Mouse (Mus musculus) embryonic facial prominence, embryonic 13.5 days (tissue): Measurements from ENCODE around the gene Gatad2b. TPM values are rescaled to one million over a fixed set of nuclear protein-coding genes. Genes with fewer than 3 reads are reported as not detected.

ENCODE experiments used
- ATAC-seq: fragments of 200-750 bp; cut with Nextera tagmentation; 2 replicates; pipeline ENCODE4 v1.8.0; 2017; ENCODE audit warnings: low read depth; ENCODE audit not compliant: insufficient number of reproducible peaks, insufficient read depth, low FRiP score, low TSS enrichment
- H3K27ac ChIP-seq: fragments of 300-500 bp; sonication (generic); 2 replicates; pipeline ENCODE4 v1.5.1; 2015; ENCODE audit warnings: moderate library complexity, mild to moderate bottlenecking, inconsistent platforms
- H3K27me3 ChIP-seq: fragments of 300-500 bp; sonication (generic); 2 replicates; pipeline ENCODE4 v1.6.1; 2015; ENCODE audit warnings: mild to moderate bottlenecking, inconsistent platforms
- H3K36me3 ChIP-seq: fragments of 300-500 bp; sonication (generic); 2 replicates; pipeline ENCODE4 v1.6.1; 2015; ENCODE audit warnings: mild to moderate bottlenecking, inconsistent platforms
- H3K4me1 ChIP-seq: fragments of 300-500 bp; sonication (generic); 2 replicates; pipeline ENCODE4 v1.6.1; 2015; ENCODE audit warnings: inconsistent platforms
- H3K4me2 ChIP-seq: fragments of 300-500 bp; sonication (generic); 2 replicates; pipeline ENCODE4 v1.6.1; 2015; ENCODE audit warnings: moderate library complexity, mild to moderate bottlenecking, inconsistent platforms
- H3K4me3 ChIP-seq: fragments of 300-500 bp; sonication (generic); 2 replicates; pipeline ENCODE4 v1.5.1; 2015; ENCODE audit warnings: mild to moderate bottlenecking, inconsistent platforms
- H3K9ac ChIP-seq: fragments of 300-500 bp; sonication (generic); 2 replicates; pipeline ENCODE4 v1.6.1; 2015; ENCODE audit warnings: mild to moderate bottlenecking, inconsistent platforms
- H3K9me3 ChIP-seq: fragments of 300-500 bp; sonication (generic); 2 replicates; pipeline ENCODE4 v1.6.1; 2016; ENCODE audit warnings: inconsistent platforms
- WGBS: fragments of 180-500 bp; shearing (Covaris S2); methylation state at CpG from one replicate; pipeline ENCODE4 v1.1.7; 2015; ENCODE audit warnings: mixed read lengths; 5-methylcytosine and 5-hydroxymethylcytosine counted together
- polyA plus RNA-seq: library from polyadenylated mRNA; unstranded; fragments of >200 nt; fragmentation: Nextera tagmentation; extraction: Ambion mirVana; gene quantifications from 2 replicates; pipeline ENCODE4 v1.2.1, GENCODE M21; 2015

The Gatad2b gene
- polyA plus RNA-seq, 1 experiment from 2014 or later: 24.5 TPM

GRCm38 (mm10) chr3:90367001-90367632 lies 74.1 kb downstream of the Gatad2b start:
- 97% methylated on average over 5 of the region's 5 CpGs for WGBS
- Histone ChIP-seq H3K4me3 (no peak overlapping the region), H3K36me3 (peaks cover 10% of the 10 kb centered on the region), H3K4me2 (no peak overlapping the region), H3K4me1 (no peaks in the 10 kb centered on the region), H3K27me3 (no peaks in the 10 kb centered on the region), H3K9me3 (no peaks in the 10 kb centered on the region), H3K9ac (no peak overlapping the region), H3K27ac (no peak overlapping the region)
- ATAC-seq: no peak

GRCm38 (mm10) chr3:90369041-90369440 lies 76.1 kb downstream of the Gatad2b start:
- Histone ChIP-seq H3K27ac (no peak overlapping the region), H3K9me3 (no peaks in the 10 kb centered on the region), H3K36me3 (peaks cover 4% of the 10 kb centered on the region; the same call in 1 of the 2 replicates), H3K4me3 (no peak overlapping the region), H3K27me3 (no peaks in the 10 kb centered on the region), H3K4me1 (no peaks in the 10 kb centered on the region), H3K4me2 (no peak overlapping the region), H3K9ac (no peak overlapping the region)
- no peak for ATAC-seq
- 54% methylated on average over 2 of the region's 2 CpGs for WGBS

DNA sequence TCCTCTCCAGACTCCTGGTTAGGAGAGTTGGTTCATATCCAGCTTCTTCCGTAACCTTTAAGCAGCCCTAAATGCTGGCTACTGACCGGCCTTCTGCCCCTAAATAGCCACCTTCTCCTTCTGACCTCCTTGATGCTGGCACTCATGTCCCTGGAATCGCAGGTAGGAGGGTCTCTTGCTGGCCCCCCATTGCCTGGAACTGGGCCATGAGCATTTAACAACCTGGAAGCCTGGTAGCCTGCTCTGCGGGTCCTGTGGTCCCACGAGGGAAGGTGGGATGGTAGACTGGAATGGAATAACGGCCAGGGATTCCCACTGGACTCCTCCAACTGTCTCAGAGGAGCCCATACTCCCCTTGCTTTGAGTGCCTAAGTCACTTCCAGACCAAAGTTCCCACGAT lies 78.9 kb downstream of the Gatad2b start:
- no peak for ATAC-seq
- Histone ChIP-seq H3K27me3 (no peaks in the 10 kb centered on the region), H3K4me2 (no peak overlapping the region), H3K27ac (no peak overlapping the region), H3K36me3 (no peaks in the 10 kb centered on the region), H3K4me3 (no peak overlapping the region), H3K9me3 (no peaks in the 10 kb centered on the region), H3K4me1 (no peaks in the 10 kb centered on the region), H3K9ac (no peak overlapping the region)
- 73% methylated on average over 7 of the region's 7 CpGs for WGBS

DNA sequence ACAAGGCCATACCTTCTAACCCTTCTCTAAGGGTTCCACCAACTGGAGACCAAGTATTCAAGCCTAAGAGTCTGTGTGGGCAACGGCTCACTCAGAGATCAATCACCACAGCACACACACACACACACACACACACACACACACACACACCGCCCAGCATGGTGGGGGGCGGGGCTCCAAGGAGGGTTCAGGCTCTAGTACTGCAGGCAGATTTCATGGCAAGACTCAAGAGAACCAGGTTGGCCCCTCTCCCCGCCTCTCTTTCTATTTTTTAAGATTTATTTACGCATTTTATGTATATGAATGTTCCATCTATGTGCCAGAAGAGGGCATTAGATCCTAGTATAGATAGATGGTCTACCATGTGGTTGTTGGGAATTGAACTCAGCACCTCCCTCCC lies 79.8 kb downstream of the Gatad2b start:
- H3K36me3 ChIP-seq: no peaks in the 10 kb centered on the region
- WGBS: 66% methylated on average over 5 of the region's 5 CpGs
- no peaks in the 10 kb centered on the region for H3K4me1 ChIP-seq
- H3K27me3 ChIP-seq: no peaks in the 10 kb centered on the region
- H3K9ac ChIP-seq: no peak overlapping the region
- ATAC-seq: no peak
- H3K4me2 ChIP-seq: no peak overlapping the region
- no peak overlapping the region for H3K4me3 ChIP-seq
- H3K9me3 ChIP-seq: no peaks in the 10 kb centered on the region
- no peak overlapping the region for H3K27ac ChIP-seq

GRCm38 (mm10) chr3:90373432-90374028 lies 80.6 kb downstream of the Gatad2b start:
- Histone ChIP-seq H3K9ac (no peak overlapping the region), H3K4me1 (no peaks in the 10 kb centered on the region), H3K36me3 (no peaks in the 10 kb centered on the region), H3K9me3 (no peaks in the 10 kb centered on the region), H3K27ac (no peak overlapping the region), H3K27me3 (no peaks in the 10 kb centered on the region), H3K4me3 (no peak overlapping the region), H3K4me2 (no peak overlapping the region)
- WGBS: 24% methylated on average over 4 of the region's 4 CpGs
- no peak for ATAC-seq

DNA sequence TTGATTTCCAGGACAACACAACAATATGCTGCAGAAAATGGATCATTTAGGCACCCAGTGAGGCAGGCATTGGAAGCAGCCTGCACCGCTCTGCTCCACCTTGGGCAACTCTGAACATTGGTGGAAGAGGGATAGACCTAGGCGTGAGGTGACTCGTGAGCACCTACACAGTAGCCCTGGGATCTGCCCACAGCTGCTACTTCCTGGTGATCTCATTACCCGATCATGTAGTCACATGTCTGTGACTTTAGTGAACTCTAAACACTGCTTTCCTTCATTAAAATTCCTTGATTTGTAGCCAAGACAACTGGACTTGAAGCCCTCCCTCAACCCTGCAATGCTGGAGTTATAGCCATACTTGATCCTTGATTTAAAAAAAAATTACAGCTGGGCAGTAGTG lies 81.4 kb downstream of the Gatad2b start:
- Histone ChIP-seq H3K36me3 (no peaks in the 10 kb centered on the region), H3K27me3 (no peaks in the 10 kb centered on the region), H3K4me2 (no peak overlapping the region), H3K4me3 (no peak overlapping the region), H3K27ac (no peak overlapping the region), H3K9me3 (no peaks in the 10 kb centered on the region), H3K9ac (no peak overlapping the region), H3K4me1 (no peaks in the 10 kb centered on the region)
- 75% methylated on average over 4 of the region's 4 CpGs for whole genome bisulfite sequencing
- no peak for ATAC-seq

GRCm38 (mm10) chr3:90375562-90376246 lies 82.7 kb downstream of the Gatad2b start:
- H3K4me3 ChIP-seq: no peak overlapping the region
- no peak overlapping the region for H3K4me2 ChIP-seq
- H3K4me1 ChIP-seq: no peaks in the 10 kb centered on the region
- no peaks in the 10 kb centered on the region for H3K27me3 ChIP-seq
- 51% methylated on average over 3 of the region's 3 CpGs for WGBS
- ATAC-seq: no peak
- H3K27ac ChIP-seq: no peak overlapping the region
- no peaks in the 10 kb centered on the region for H3K9me3 ChIP-seq
- H3K36me3 ChIP-seq: no peaks in the 10 kb centered on the region
- 0 out of 2 replicates have a peak overlapping the region, but pooled peaks have one; percentile 21 for H3K9ac ChIP-seq

DNA sequence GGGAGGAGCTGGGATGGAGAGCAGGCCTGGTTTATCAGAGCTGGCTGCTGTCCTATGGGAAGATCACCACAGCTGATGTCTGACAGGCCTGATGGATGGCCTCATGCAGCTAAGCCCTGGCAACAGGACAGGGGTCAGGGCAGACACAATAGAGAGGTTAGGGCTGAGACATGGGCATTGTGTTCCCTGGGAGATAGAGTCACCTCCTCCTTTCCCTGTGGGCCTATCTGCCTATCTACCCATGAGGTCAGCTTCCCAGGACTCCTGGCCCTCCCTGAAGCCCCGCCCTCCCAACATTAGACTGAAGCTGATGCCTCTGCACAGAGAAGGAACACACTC lies 83.2 kb downstream of the Gatad2b start:
- no peak for ATAC-seq
- Histone ChIP-seq H3K36me3 (no peaks in the 10 kb centered on the region), H3K4me2 (no peak overlapping the region), H3K9me3 (no peaks in the 10 kb centered on the region), H3K27ac (no peak overlapping the region), H3K4me3 (no peak overlapping the region), H3K4me1 (no peaks in the 10 kb centered on the region), H3K9ac (0 out of 2 replicates have a peak overlapping the region, but pooled peaks have one; percentile 21), H3K27me3 (no peaks in the 10 kb centered on the region)
- 62% methylated on average over 1 of the region's 1 CpGs for WGBS

GRCm38 (mm10) chr3:90378496-90378895 lies 85.5 kb downstream of the Gatad2b start:
- Histone ChIP-seq H3K4me3 (no peak overlapping the region), H3K4me1 (0 out of 2 replicates have a peak, but pooled peaks cover 4% of the 10 kb centered on the region), H3K9ac (no peak overlapping the region), H3K27ac (no peak overlapping the region), H3K27me3 (no peaks in the 10 kb centered on the region), H3K9me3 (no peaks in the 10 kb centered on the region), H3K36me3 (no peaks in the 10 kb centered on the region), H3K4me2 (no peak overlapping the region)
- ATAC-seq: no peak
- WGBS: 83% methylated on average over 5 of the region's 5 CpGs

DNA sequence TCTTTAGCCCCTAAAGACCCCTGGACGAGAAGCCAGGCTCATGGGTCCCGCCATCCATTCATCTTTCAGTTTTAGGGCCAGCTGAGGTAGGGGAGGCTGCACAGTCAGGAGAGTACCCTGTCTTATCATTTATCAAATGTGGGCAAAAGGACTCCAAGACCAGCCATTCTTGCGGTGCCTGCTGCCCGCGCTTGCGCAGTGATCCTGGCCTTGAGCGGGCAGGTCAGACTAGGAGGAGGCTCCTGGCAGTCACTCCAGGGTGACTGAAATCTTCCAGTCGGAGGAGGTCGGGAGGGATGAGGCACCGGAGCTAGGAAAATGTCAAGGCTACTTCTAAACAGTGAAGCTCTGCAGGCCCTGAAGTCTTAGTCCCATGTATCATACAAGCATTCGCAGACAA lies 88.7 kb downstream of the Gatad2b start:
- peaks cover 5% of the 10 kb centered on the region; the same call in 1 of the 2 replicates for H3K4me1 ChIP-seq
- H3K9ac ChIP-seq: no peak overlapping the region
- ATAC-seq: no peak
- no peaks in the 10 kb centered on the region for H3K27me3 ChIP-seq
- no peak overlapping the region for H3K4me3 ChIP-seq
- 68% methylated on average over 11 of the region's 11 CpGs for WGBS
- no peaks in the 10 kb centered on the region for H3K9me3 ChIP-seq
- no peak overlapping the region for H3K27ac ChIP-seq
- H3K36me3 ChIP-seq: peaks cover 20% of the 10 kb centered on the region
- no peak overlapping the region for H3K4me2 ChIP-seq

DNA sequence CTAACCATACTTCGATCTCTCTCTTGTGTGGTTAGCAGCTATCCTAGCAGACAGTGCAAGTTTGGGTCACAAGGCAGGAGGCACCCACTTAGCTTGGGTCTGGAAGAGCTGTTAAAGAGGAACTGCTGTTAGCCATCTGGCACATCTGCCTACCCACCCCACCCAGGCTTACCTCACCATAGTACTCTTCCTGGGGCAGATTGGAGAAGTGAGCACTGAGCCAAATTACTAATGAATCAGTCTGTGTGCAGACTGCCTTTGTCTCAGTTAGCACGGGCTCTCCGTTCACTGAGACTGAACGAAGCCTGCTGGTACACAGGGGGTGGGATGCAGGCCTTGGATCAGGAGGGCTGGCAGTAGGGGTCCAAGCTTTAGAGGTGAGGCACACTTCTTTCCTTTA lies 90.7 kb downstream of the Gatad2b start:
- WGBS: 88% methylated on average over 4 of the region's 4 CpGs
- ATAC-seq: no peak
- H3K9me3 ChIP-seq: no peaks in the 10 kb centered on the region

GRCm38 (mm10) chr3:90384851-90385375 lies 91.9 kb downstream of the Gatad2b start:
- ATAC-seq: no peak
- peaks cover 30% of the 10 kb centered on the region for H3K4me1 ChIP-seq
- no peak overlapping the region for H3K9ac ChIP-seq
- H3K27ac ChIP-seq: no peak overlapping the region
- WGBS: 62% methylated on average over 7 of the region's 7 CpGs
- H3K4me2 ChIP-seq: no peak overlapping the region
- H3K9me3 ChIP-seq: no peaks in the 10 kb centered on the region
- no peak overlapping the region for H3K4me3 ChIP-seq
- H3K36me3 ChIP-seq: peaks cover 26% of the 10 kb centered on the region
- no peaks in the 10 kb centered on the region for H3K27me3 ChIP-seq

More for the DNA sequence above, 90.7 kb downstream of the Gatad2b start:
- Histone ChIP-seq H3K9ac (no peak overlapping the region), H3K4me1 (peaks cover 24% of the 10 kb centered on the region), H3K36me3 (peaks cover 26% of the 10 kb centered on the region), H3K27me3 (no peaks in the 10 kb centered on the region), H3K4me2 (no peak overlapping the region), H3K27ac (peak overlapping the region; percentile 28; the same call in 1 of the 2 replicates), H3K4me3 (no peak overlapping the region)
